Mouse (Mus musculus) left cerebral cortex, postnatal 25 days (tissue): ENCODE data around the gene Hspbp1. TPM values are rescaled to one million over a fixed set of nuclear protein-coding genes. Genes with fewer than 3 reads are reported as not detected.

Source experiments
- DNase-seq, 2 experiments: peaks; one replicate each; pipeline ENCODE4 v3.0.0; 2022; ENCODE audit warnings: low spot score in 2 of 2, mixed read lengths in 1 of 2
- intact Hi-C: fragments of 180-260 bp; cut with DNase I; formaldehyde crosslinking; loops from one replicate; pipeline ENCODE4 v1.15.1; 2025
- total RNA-seq, 2 experiments: library from RNA; stranded (reverse); gene quantifications; 2 replicates each; pipeline ENCODE4 v1.2.3; 2021

Gene Hspbp1
- total RNA-seq, 2 experiments from 2014 or later = 91.8 to 105 TPM

DNA sequence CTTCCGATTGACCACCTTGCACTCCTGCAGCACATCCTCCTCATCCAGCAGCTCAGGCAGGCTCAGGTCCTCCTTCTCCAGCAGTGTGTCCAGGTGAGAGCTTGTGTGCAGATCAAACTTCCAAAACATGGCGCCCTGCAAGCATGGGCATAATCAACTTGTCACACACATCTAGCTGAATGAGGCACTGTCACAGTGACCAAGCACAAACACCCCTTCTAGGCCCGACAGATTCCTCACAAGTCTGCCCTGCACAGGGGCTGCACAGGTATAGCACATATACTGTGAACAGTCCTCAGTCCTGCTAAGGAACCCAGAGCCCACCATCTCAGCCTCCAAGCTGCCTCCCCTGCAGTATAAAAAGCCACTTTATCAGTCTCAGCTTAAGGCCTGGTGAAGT, 38.1 kb downstream of the Hspbp1 start:
- DNase-seq = no peak
- intact Hi-C loops = no loop called here

DNA sequence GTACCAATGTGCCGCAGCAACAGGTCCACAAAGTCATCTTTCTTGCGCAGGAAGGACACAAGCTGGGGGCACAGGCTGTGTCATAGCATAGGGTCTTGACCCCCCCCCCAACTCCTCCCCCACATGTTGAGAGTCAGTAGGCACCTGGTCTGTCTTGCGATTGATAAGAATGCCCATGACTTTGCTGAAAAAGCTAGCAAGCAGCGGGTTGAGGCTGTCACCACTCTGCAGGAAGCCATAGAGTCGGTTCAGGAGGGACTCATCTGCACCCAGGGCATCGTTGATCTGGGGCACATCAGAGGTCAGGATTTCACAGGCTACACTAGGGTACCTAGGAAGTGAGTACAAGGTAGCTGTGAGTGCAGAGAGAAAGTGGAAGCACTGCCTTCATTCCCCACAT, 41.6 kb downstream of the Hspbp1 start:
- intact Hi-C loops = no loop called here
- no peak for DNase-seq

DNA sequence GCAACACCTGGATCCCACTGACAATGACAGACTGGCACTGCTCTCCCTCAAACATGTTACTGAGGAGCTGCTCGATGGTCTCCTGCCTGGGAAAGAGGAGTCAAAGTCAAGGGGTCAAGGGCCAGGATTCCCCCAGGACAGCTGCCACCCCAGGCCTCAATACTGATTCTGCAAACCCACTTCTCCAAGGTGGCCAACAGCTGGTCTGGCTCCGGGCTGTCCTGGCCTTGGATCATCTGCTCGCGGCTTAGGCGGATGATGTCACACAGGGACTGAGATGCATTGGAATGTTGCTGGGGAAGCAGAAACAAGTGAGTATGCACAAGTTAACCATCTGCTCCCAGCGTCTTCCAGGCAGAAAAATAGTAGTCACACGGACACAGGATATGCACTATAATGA, 42.9 kb downstream of the Hspbp1 start:
- intact Hi-C loops = no loop called here

DNA sequence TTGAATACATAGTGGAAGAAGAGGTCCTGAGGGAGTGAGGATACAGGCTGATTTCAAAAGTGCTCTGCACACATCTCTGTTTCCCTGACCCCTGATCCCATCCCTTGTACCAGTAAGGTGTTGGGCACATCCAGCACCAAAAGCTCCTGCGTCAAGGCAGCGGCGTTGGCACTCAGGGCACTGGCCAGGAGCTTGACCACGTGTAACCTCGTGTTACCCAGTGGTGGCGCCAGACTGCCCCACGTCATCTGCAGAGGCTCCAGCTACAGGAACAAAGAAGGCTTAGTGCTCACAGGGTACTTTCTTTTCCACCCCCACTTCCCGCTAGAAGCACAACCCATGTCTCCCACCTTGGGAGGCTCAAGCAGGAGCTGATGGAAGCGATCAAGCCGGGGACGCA, 43.7 kb downstream of the Hspbp1 start:
- peak in 1 of 2 experiments; percentile 29 for DNase-seq
- intact Hi-C loops = no loop called here

More for the DNA sequence above, 42.9 kb downstream of the Hspbp1 start:
- no peak for DNase-seq

DNA sequence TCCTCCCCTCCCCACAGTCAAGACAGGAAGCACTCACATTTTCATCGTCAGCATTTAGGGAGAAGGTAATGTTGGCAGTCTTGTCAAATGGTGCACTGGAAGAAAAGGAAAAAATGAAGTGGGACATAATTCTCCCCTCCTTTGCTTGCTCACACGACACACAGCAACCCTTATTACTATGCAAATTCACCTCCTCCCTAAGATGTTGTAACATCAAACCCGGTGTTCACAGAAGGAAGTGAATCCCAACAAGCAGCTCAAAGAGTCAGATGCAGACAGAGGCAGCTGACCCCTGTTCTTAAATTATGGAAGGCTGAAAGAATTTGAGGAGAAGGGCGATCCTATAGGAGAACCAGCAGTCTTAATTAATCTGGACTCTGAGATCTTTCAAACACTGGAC, 48.7 kb downstream of the Hspbp1 start:
- intact Hi-C loops = no loop called here
- no peak for DNase-seq

DNA sequence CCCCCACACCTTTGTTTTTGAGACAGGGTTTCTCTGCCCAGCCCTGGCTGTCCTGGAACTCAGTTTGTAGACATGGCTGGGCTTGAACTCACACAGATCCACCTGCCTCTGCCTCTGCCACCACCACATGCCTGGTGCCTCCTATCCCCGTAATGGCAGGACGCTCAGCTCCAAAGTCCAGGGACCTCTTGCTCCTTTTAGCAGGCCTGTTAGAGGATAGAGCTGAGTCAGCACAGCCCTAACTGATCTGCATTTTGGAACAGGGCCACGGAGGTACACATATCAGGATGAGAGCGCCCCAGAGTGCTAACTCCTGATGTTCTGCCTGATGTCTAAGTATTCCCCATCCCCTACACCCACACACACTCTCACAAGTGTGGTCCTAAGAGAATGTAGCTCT, 53.8 kb downstream of the Hspbp1 start, which contains the start of gene Tmem86b:
TSS of gene Tmem86b (minus strand) at position 392 of the 400 bp plus-strand sequence.
- intact Hi-C loops = no loop called here
- no peak for DNase-seq

DNA sequence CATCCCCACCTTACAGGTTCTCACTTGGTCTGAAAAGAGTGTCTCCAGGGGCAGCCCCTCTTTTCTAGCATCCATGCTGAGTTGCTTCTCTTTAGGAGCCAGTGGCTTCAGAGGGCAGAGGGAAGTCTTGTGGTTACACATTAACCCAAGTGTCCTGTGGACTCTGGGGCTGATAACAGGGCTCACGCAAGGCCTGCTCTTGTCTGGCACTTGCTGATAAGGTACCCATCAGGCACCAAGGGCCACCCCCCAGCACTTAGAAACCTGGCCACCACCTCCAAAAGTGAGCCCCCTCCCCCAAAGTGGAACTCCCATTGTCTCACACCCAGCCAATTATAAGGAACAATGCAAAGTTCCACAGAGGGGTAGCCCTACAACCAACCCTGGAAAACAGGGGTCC, 54.7 kb downstream of the Hspbp1 start:
- intact Hi-C loops = no loop called here
- DNase-seq = no peak

DNA sequence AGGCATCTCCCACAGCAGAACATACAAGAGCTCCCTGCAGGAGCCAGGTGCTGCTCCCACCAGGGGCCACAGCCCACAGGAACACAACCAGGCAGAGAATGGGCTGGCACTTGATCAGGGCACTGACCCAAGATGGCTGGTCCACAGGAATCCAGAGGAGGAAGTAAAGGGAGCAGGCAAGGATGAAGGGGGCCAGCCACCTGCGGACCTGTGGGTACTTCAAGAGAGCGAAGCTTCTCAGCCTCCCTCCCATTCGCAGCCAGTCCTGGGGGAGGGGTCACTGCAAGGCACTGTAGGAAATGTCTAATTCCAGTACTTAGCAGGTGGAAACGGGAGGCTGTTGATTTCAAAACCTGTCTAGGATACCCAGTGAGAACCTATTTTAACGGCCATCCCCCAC, 55.3 kb downstream of the Hspbp1 start:
- intact Hi-C loops = no loop called here
- no peak for DNase-seq

DNA sequence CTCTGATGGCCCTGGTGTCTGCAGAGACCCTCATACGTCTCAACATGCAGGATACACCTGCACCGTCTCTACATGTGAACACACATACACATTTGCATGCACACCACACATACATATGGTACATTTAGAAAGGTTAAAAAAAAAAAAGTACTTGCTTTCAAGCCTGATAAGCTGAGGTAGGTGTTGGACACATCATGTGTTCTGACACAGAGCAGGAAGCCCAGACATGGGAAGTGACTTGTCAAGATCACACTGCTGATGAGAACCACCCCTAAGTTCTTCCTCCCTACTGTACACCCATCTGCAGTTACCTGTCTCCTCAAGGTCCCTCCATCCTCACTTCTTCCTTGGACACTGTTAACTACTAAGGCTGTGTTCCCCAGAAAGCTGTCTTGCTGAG, 58.9 kb downstream of the Hspbp1 start:
- DNase-seq = no peak
- intact Hi-C loops = no loop called here

DNA sequence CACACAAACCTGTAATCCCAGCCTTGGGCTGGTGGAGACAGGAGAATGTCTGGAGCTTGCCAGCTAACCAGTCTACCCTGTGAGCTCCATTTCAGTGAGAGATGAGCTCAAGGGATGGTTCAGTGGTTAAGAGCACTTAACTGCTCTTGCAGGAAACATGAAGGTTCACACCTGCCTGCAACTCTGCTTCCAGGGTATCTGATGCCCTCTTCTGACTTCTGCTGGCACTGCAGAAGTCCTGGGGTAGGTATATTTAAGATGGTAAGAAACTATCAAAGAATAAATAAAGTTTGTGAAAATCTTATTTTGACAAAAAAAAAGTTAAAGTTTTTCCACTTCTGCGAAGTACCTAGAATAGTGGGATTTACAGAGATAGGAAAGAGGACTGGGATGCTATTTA, 60.5 kb downstream of the Hspbp1 start:
- intact Hi-C loops = loop anchor here (5.0 kb wide), 2 partner anchors 67 to 173 kb away; no protein-coding TSS in a partner anchor

DNA sequence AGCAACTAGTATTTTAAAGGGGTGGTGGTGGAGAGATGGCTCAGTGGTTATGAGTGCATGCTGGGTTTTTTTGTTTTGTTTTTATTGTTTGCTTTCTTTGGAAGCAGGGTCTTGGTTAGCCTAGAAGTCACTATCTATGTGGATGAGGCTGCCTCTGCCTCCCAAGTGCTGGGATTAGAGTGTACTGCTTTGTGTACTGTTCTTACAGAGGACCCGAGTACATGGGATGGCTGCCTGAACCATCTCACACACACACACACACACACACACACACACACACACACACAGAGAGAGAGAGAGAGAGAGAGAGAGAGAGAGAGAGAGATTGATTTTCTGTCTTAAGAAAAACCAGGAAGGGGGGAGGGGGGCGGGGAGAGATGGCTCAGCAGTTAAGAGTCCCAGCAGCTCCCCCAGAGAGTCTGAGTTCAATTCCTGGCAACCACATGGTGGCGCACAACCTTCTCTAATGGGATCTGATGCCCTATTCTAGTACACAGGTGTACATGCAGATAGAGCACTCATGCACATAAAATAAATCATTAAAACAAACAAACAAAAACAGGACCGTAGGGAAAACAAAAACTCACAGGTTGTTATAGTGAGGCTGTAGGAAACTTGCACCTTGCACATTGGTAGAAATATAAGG, 61.2 kb downstream of the Hspbp1 start:
- intact Hi-C loops = loop anchor here (5.0 kb wide), 2 partner anchors 66 to 174 kb away; no protein-coding TSS in a partner anchor
- peak; percentile 35 to 43 for DNase-seq

More for the DNA sequence above, 60.5 kb downstream of the Hspbp1 start:
- DNase-seq = no peak

DNA sequence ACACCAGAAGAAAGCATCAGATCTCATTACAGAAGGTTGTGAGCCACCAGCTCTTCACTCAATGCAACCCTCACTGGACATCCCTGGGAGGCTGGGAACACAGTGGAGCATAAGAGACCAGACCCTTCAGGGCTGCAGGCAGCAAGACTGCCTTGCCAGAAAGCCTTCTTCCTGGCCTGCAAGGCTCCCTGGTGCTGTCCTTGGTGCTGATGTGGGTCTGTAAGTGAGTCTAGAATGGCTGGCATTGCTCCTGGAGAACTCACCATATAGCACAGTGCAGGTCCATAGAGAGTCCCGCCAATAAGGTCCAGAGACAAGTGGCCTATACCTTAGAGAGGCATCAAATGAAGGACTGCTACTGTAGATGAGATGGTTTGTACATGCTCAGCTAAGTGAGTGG, 64.9 kb downstream of the Hspbp1 start:
- DNase-seq = no peak
- intact Hi-C loops = loop anchor here (5.0 kb wide), 2 partner anchors 63 to 177 kb away; no protein-coding TSS in a partner anchor

DNA sequence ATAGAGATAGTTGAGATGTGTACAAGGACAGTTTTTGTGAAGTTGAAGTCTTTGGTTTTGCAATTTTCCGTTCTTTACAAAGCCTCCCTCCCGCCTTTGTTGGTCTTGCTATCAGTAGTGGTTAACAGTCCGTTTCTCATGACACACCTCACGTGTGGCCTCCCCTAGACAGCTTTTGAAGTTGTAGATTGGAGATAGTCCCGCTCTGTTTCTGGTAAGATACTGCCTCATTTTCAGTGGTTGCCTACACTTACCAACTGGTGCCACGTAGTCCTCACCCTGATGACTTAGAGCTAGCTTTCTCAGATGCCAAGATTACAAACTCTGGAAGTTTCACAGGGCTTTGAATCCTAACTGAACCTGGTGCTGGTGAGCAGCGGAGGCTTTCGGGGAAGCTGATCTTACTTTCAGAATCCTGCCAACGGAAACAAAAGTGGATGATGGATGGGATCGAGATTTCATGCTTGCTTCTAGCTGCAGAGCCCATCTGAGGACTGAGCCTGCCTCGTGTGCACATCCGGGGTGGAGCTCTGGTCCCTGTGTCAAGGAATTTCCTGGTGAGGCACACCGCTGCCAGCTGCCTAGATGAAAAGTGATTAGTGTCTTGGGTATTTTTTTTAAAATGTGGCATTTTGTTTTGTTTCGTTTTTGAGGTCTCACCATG, 71.0 kb downstream of the Hspbp1 start:
- intact Hi-C loops = no loop called here

DNA sequence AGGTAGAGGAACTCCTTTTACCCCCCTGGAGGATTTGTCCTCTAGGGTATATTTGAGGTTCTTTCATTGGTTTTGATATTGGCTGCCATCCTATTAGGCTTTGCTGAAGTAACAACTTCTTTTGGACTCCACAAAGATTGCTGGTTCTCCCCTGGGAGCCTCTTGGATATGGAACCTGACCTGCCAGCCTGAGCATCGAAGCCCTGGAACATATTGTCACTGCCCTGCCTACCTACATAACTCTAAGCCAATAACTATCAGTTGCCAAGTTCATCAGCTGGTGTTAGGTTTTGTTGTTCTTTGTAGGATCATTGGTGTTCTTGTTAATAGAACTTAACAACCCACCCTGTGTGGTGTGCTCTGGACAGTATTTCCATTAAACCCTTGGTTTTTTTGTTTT, 71.9 kb downstream of the Hspbp1 start:
- no peak for DNase-seq
- intact Hi-C loops = no loop called here

More for the DNA sequence above, 71.0 kb downstream of the Hspbp1 start:
- DNase-seq = no peak

DNA sequence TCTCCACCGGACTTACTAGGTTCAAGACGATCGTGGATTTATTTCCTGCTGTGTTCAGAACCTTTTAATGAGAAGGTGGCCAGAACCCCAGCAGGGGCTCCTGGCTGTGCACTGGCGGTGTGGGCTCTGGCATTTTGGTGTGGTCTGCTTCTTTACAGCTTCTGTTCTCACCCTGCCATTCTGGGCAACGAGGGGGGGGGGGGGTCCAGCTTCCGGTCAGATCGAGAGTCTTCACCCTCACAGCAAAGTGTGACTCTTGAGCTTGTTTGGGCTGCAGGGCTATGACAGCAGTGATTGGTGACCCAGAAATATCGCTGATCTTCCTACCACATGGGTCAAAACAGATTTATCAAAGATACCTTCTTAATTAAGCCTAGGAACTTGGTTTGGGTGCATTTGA, 72.5 kb downstream of the Hspbp1 start:
- no peak for DNase-seq
- intact Hi-C loops = no loop called here

DNA sequence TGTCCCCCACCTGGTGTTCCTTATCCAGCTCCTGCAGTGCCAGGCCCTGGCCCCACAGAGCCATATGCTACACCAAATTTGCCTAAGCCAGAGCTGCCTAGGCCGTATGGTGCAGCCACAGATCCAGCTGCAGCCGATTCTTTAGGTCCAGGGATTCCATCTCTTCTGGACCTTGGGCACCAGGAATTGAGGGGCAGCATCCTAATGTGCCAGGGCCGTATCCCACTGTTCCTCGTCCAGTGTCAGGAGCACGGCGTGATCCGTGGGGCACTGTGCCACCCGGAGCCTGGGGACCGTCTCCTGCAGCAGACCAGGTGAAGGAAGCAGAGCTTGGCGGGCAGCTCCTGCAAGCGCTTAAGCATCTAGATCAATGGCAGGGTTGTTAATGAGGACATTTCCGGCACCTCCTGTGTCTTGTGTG, 72.9 kb downstream of the Hspbp1 start:
- no peak for DNase-seq
- intact Hi-C loops = no loop called here

DNA sequence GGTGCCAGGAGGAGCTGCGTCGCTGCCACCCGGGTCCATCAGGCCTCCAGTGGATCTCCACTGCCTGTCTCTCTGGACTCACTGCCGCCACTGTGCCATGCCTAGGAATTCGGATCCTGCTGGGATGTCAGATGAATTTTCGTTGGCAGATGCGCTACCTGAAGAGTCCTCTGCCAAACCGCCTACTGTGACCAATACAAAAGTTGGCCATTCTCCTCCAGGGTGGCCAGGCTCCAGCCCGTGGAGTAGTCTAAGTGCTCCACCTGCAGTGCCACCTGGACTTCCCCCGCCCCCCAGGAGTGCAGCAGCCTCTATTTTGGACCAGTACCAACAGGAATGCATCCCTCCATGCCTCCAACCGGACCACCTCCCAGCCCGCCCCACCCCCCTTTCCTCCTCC, 73.4 kb downstream of the Hspbp1 start:
- no peak for DNase-seq
- intact Hi-C loops = no loop called here
